Mouse (Mus musculus) kidney, postnatal 4 days (tissue): ENCODE measurements at regions not wholly inside any gene's neighbourhood (a gene's known extent, or its start where the extent isn't known, plus 50 kb on each side); places are given as distances from the start of the nearest gene placed in this dataset.
A peak's percentile ranks its signal among the peaks of the same experiment; 100 is the strongest.

Experiments used
- DNase-seq, 2 experiments: peaks; one replicate each; pipeline ENCODE4 v3.0.0; 2021; ENCODE audit warnings: mixed read lengths in 2 of 2

DNA sequence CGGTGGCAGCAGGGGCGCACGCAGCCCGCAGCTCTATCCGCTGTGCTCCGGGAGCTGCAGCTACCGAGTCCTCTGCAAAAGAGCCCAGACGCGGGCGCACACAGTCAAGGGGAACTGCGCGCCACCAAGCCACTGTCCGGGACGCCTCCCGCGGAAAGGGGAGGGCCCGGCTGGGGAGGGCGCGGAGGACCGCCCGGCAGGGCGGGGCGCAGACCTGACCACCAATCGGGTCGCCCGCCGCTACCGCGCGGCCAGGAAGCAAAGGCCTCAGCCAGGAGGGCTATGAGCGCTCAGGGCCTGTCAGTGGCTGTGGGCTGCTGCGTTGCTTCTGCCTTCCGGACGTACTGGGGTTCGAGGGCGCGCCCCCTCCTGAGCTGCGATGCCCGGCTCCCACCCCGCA, 1034.5 kb downstream of the Gm10330 start:
- peak; percentile 58 to 71 for DNase-seq

DNA sequence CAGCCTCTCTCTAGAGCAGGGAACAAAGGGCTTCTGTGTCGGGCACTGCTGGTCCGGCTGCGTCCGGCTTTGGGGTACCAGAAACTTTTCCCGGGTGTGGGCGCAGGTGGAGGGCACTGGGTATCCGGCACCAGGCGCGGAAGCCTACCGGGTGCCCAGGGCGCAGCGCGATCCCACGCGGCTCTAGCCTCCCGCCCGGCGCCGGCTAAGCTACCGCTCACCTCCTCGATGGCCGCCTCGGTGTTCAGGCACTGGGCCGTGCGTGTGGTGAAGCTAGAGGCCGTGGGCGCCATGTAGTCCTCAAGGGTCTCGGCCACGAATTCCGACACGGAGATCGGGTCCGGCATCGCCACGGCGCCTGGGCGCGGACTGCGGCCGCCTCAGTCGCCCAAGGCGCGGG, 1035.0 kb downstream of the Gm10330 start:
- peak; percentile 37 to 57 for DNase-seq
